Mouse (Mus musculus) embryonic facial prominence, embryonic 12.5 days (tissue): ENCODE measurements around the gene Dab2ip. TPM values are rescaled to one million over a fixed set of nuclear protein-coding genes. Genes with fewer than 3 reads are reported as not detected.

ENCODE experiments used
- ATAC-seq: fragments of 200-750 bp; cut with Nextera tagmentation; 2 replicates; pipeline ENCODE4 v1.8.0; 2017; ENCODE audit not compliant: insufficient number of reproducible peaks, insufficient read depth, low FRiP score, low TSS enrichment
- H3K27ac ChIP-seq: fragments of 300-500 bp; sonication (generic); 2 replicates; pipeline ENCODE4 v1.5.1; 2016; ENCODE audit warnings: mild to moderate bottlenecking
- H3K27me3 ChIP-seq: fragments of 300-500 bp; sonication (generic); 2 replicates; pipeline ENCODE4 v1.6.1; 2016; ENCODE audit warnings: mild to moderate bottlenecking, moderate library complexity
- H3K36me3 ChIP-seq: fragments of 300-500 bp; sonication (generic); 2 replicates; pipeline ENCODE4 v1.6.1; 2016; ENCODE audit warnings: mild to moderate bottlenecking
- H3K4me1 ChIP-seq: fragments of 300-500 bp; sonication (generic); 2 replicates; pipeline ENCODE4 v1.6.1; 2016
- H3K4me2 ChIP-seq: fragments of 300-500 bp; sonication (generic); replicated peaks from 2 replicates; pipeline ENCODE4 v1.6.1; 2016; ENCODE audit warnings: mild to moderate bottlenecking, moderate library complexity
- H3K4me3 ChIP-seq: fragments of 300-500 bp; sonication (generic); 2 replicates; pipeline ENCODE4 v1.5.1; 2016; ENCODE audit warnings: mild to moderate bottlenecking
- H3K9ac ChIP-seq: fragments of 300-500 bp; sonication (generic); 2 replicates; pipeline ENCODE4 v1.6.1; 2016; ENCODE audit warnings: mild to moderate bottlenecking, moderate library complexity
- H3K9me3 ChIP-seq: fragments of 300-500 bp; sonication (generic); 2 replicates; pipeline ENCODE4 v1.6.1; 2016; ENCODE audit warnings: mild to moderate bottlenecking, moderate library complexity
- WGBS: fragments of 180-500 bp; shearing (Covaris S2); methylation state at CpG from one replicate; pipeline ENCODE4 v1.1.7; 2016; 5-methylcytosine and 5-hydroxymethylcytosine counted together
- polyA plus RNA-seq: library from polyadenylated mRNA; unstranded; fragments of >200 nt; fragmentation: Nextera tagmentation; extraction: Ambion mirVana; gene quantifications from 2 replicates; pipeline ENCODE4 v1.2.1, GENCODE M21; 2016

Dab2ip gene
- polyA plus RNA-seq, 1 experiment from 2014 or later = 61.0 TPM

DNA sequence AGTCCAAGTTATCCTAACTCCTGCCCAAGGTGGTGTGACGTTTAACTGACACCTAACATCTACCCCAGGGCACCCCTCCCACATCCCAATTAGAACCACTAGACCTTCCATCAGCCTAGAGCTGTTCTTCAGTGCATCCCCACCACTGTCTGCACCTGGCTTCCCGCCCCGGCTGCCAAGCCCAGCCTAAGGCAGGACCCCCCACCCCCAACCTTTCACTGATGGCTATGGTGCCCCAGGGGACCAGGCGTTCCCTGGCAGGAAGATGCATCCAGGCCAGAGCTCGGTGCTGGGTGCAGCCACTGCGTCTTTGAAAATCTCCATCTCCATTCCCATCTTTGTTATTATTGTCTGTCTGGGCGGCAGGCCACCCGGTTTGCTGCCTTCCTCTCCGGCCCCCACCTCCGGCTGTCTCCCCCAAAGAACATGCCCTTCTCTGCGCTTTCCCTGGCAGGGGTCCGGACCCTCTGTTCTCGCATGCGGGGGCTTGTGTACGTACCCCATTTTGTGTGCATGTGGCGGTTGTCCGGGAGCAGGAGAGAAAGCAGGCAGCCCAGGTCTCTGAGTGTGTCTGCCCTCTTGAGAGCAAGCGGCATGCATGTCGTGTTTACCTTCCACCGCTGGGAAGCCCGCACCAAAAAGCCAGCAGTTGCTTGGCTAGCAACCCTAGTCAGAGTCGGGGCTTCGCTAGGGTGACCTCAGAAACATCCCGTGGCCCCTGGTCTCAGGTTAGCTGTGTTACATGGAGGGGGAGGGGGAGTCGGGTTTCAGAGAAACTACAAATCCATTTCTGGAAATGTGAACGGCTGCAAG, 104.9 kb downstream of the Dab2ip start:
- Histone ChIP-seq H3K27me3 (no peaks in the 10 kb centered on the region), H3K9me3 (no peaks in the 10 kb centered on the region), H3K36me3 (0 out of 2 replicates have a peak, but pooled peaks cover 11% of the 10 kb centered on the region), H3K27ac (peak overlapping the region; percentile 87), H3K4me2 (peak overlapping the region; percentile 92), H3K9ac (peak overlapping the region; percentile 92), H3K4me1 (peaks cover 53% of the 10 kb centered on the region), H3K4me3 (peak overlapping the region; percentile 81)
- ATAC-seq = no peak
- WGBS = 6% methylated on average over 26 of the region's 26 CpGs

DNA sequence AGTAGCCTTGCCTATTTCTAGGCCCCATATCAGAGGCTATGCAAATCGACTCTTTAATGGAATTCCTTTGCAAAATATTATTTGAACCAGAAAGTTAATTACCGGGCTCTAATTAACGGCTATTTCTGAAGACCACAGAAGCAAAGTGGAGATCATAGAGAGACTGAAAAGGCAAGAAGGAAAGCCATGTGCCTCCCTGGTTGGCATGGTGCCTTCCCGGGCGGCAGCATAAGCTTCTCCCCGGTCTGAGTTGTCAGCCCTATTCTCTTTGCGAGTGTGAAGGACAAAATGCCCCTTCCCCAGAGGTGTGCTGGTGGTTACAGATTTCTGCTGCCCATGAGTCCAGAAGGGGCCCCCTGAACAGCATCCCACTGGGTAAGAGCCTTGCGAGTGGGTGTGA, 109.7 kb downstream of the Dab2ip start:
- Histone ChIP-seq H3K4me1 (peaks cover 80% of the 10 kb centered on the region), H3K36me3 (0 out of 2 replicates have a peak, but pooled peaks cover 16% of the 10 kb centered on the region)
- WGBS = 83% methylated on average over 8 of the region's 8 CpGs

DNA sequence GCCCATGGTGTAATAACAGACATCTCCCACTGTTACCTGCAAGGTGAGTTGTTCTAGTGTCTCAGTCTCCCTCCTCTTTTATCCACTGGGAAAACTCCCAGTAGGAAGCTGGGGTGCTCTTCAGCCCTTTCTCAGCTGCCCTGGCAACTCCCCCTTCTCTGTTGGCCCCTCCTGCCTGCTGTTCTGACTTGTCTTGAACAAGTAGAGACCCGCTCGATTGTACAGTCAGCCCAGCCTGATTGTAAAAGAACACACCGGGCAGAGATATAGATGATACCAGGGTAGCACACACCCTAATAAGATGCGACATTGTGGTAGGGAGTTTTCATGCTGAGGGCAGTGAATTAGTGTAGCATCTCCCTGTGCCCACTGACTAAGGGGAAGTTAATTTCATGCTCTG, 111.2 kb downstream of the Dab2ip start:
- Histone ChIP-seq H3K4me1 (peaks cover 73% of the 10 kb centered on the region), H3K27me3 (no peaks in the 10 kb centered on the region), H3K27ac (no peak overlapping the region), H3K36me3 (peaks cover 21% of the 10 kb centered on the region; the same call in 1 of the 2 replicates), H3K9ac (no peak overlapping the region), H3K4me3 (no peak overlapping the region), H3K9me3 (no peaks in the 10 kb centered on the region), H3K4me2 (no peak overlapping the region)
- 63% methylated on average over 4 of the region's 4 CpGs for WGBS
- ATAC-seq = no peak

More for the DNA sequence above, 109.7 kb downstream of the Dab2ip start:
- no peaks in the 10 kb centered on the region for H3K27me3 ChIP-seq
- H3K9ac ChIP-seq = no peak overlapping the region
- H3K27ac ChIP-seq = no peak overlapping the region
- no peak overlapping the region for H3K4me3 ChIP-seq
- no peak for ATAC-seq
- no peak overlapping the region for H3K4me2 ChIP-seq
- H3K9me3 ChIP-seq = no peaks in the 10 kb centered on the region

DNA sequence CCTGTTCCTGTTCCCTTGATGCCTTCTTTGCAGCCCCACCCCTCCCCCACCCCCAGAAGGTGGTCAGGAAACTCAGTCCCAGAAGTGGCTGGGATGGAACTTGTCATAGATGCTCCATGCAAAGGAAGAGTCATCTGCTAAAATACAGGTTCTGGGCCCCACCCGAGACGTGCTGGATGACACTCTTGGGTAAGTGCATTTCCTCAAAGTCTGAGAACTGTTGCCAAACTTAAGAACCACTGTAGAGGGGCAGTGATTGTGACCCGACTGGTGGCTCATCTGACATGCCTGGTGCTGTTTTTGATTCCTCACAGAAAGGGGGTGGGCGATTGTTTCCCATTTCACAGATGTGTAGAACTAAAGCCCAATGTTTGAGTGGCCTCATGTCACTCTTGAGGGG, 111.7 kb downstream of the Dab2ip start:
- H3K9me3 ChIP-seq = no peaks in the 10 kb centered on the region
- no peak overlapping the region for H3K27ac ChIP-seq
- no peak overlapping the region for H3K9ac ChIP-seq
- H3K4me2 ChIP-seq = no peak overlapping the region
- peaks cover 73% of the 10 kb centered on the region for H3K4me1 ChIP-seq
- H3K36me3 ChIP-seq = peaks cover 21% of the 10 kb centered on the region; the same call in 1 of the 2 replicates
- 76% methylated on average over 4 of the region's 4 CpGs for WGBS
- H3K27me3 ChIP-seq = no peaks in the 10 kb centered on the region
- H3K4me3 ChIP-seq = no peak overlapping the region
- no peak for ATAC-seq

DNA sequence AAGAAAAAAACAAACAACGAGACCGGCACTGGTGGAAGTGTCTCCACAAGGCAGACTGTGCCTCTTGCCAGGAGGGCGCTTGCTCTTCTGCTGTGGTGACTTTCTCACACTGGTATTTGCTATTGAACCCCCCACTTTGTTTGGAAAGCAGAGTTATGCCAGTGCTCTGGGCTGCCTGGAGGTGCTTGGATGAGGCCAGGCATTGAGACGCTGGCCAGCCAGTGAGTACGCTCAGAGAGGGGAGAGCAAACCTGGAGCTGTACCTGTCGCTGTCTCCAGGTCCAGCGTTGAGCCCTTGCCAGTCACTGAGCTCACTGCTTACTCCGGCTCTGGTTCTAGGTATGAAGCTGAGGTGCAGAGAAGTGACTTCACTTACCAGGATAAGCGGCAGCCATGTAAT, 112.2 kb downstream of the Dab2ip start:
- H3K9me3 ChIP-seq = no peaks in the 10 kb centered on the region

DNA sequence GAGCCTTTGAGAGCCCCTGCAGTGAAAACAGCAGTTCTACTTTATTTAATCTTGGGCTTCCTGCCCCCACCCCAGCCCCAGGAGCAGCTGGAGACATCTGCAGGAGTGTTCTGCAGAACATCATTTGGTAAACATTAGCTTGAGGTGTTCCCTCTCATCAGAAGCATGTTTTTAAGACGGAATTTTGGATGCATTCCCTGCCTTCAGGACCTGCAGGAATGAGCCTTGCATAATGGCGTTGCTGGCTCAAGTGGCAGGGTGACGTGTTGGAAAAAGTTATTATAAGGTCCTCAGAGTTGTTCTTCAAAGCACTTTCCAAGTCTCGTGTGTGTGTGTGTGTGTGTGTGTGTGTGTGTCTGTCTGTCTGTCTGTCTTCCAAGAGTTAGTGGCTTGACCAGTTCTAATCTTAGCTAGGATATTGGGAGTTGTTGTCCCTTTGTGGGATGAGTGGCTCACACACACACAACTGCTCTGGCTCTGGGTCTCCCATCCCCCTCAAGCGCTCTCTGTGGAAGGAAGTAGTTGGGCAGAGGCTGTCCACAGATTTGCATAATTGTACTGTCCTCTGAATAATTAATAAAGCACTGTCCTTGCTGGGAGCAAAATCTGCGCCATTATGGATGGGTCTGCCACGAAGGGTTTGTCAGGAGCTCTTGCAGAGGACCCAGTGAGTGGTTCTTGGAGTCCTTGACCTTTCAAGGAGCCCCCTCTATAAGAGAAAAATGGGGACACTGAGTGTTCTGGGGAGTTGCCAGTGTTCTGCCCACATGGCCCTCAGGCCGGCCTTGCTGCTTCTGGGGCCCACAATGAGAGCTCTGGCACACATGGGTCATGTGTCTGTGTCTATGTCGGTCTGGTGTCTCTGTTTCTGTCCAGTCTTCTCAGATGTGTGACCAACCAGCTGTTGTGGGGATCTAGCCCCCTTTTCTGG, 114.2 kb downstream of the Dab2ip start:
- H3K4me1 ChIP-seq = peaks cover 90% of the 10 kb centered on the region
- peak overlapping the region; percentile 73 for H3K27ac ChIP-seq
- peaks cover 15% of the 10 kb centered on the region; the same call in 1 of the 2 replicates for H3K36me3 ChIP-seq
- no peak for ATAC-seq
- WGBS = 57% methylated on average over 9 of the region's 9 CpGs
- H3K9me3 ChIP-seq = no peaks in the 10 kb centered on the region
- H3K27me3 ChIP-seq = no peaks in the 10 kb centered on the region
- no peak overlapping the region for H3K4me3 ChIP-seq
- no peak overlapping the region for H3K4me2 ChIP-seq
- H3K9ac ChIP-seq = no peak overlapping the region

More for the DNA sequence above, 112.2 kb downstream of the Dab2ip start:
- H3K36me3 ChIP-seq = peaks cover 18% of the 10 kb centered on the region; the same call in 1 of the 2 replicates
- no peak overlapping the region for H3K4me3 ChIP-seq
- peaks cover 74% of the 10 kb centered on the region for H3K4me1 ChIP-seq
- no peak overlapping the region for H3K9ac ChIP-seq
- no peak overlapping the region for H3K27ac ChIP-seq
- ATAC-seq = no peak
- 84% methylated on average over 9 of the region's 9 CpGs for WGBS
- H3K4me2 ChIP-seq = no peak overlapping the region
- H3K27me3 ChIP-seq = no peaks in the 10 kb centered on the region

DNA sequence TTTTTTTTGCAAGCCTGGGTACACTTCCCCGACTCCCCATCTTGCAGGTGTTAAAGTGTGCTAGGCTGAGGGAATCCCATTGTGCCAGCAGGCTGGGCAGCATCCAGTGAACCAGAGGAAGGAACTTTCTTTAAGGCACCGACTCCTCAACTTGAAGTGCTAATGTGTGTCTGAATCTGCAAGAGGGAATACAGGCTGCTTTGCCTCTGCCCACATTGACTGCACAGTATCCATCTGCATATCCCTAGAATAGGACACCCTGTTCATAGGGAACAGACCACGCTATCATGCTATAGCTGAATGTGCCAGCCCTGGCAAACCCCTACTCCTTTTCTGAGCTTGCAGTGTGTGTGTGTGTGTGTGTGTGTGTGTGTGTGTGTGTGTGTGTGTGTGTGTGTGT, 115.1 kb downstream of the Dab2ip start:
- no peaks in the 10 kb centered on the region for H3K9me3 ChIP-seq
- no peak overlapping the region for H3K4me3 ChIP-seq
- no peaks in the 10 kb centered on the region for H3K27me3 ChIP-seq
- H3K36me3 ChIP-seq = peaks cover 9% of the 10 kb centered on the region; the same call in 1 of the 2 replicates
- peaks cover 92% of the 10 kb centered on the region for H3K4me1 ChIP-seq
- H3K4me2 ChIP-seq = no peak overlapping the region
- ATAC-seq = no peak
- no peak overlapping the region for H3K9ac ChIP-seq
- H3K27ac ChIP-seq = no peak overlapping the region
- 82% methylated on average over 3 of the region's 3 CpGs for WGBS

DNA sequence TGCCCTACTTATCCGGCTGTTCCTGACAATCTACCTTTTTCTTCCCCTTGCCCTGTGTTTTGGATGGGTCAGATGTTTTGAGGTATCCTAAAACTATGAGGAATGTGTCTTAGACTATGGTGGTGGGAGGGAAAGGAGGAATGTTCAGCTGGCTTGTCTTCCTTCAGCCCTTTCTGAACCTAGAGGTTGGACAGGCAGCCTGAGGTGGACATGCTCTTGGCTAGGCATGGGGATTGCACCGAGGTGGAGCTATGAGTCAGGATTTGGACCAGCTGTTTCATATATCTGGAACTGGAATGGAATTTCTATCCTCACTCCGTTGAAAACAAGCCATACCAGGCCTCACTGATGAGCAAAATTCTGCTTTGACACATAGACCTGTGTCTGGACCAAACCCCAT, 115.9 kb downstream of the Dab2ip start:
- Histone ChIP-seq H3K27me3 (no peaks in the 10 kb centered on the region), H3K36me3 (peaks cover 5% of the 10 kb centered on the region; the same call in 1 of the 2 replicates), H3K4me2 (no peak overlapping the region), H3K9me3 (no peaks in the 10 kb centered on the region), H3K27ac (no peak overlapping the region), H3K4me1 (peaks cover 92% of the 10 kb centered on the region), H3K9ac (no peak overlapping the region), H3K4me3 (no peak overlapping the region)
- 50% methylated on average over 3 of the region's 3 CpGs for WGBS
- no peak for ATAC-seq

DNA sequence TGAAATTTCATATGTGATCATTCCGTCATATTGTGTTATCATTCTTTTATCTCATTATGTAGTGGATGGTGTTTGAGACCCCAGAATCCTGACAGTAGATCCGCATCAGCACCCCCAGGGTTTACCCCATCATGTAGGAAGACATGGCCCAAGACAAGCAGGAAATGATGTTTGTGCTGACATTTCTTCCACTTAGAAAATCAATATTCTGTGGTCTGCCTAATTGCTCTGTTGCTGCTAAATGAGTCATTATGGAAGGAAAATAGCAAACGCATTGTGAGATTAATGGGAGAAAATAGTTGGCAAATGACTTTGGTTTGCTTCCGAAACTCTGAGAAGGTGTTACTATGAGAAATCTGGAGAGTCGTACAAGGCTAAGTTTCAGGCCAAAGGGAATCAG, 116.4 kb downstream of the Dab2ip start:
- Histone ChIP-seq H3K4me3 (no peak overlapping the region), H3K27me3 (no peaks in the 10 kb centered on the region), H3K9me3 (no peaks in the 10 kb centered on the region), H3K36me3 (peaks cover 5% of the 10 kb centered on the region; the same call in 1 of the 2 replicates), H3K27ac (no peak overlapping the region), H3K4me1 (peaks cover 92% of the 10 kb centered on the region), H3K9ac (no peak overlapping the region), H3K4me2 (no peak overlapping the region)
- ATAC-seq = no peak
- 88% methylated on average over 5 of the region's 5 CpGs for WGBS

DNA sequence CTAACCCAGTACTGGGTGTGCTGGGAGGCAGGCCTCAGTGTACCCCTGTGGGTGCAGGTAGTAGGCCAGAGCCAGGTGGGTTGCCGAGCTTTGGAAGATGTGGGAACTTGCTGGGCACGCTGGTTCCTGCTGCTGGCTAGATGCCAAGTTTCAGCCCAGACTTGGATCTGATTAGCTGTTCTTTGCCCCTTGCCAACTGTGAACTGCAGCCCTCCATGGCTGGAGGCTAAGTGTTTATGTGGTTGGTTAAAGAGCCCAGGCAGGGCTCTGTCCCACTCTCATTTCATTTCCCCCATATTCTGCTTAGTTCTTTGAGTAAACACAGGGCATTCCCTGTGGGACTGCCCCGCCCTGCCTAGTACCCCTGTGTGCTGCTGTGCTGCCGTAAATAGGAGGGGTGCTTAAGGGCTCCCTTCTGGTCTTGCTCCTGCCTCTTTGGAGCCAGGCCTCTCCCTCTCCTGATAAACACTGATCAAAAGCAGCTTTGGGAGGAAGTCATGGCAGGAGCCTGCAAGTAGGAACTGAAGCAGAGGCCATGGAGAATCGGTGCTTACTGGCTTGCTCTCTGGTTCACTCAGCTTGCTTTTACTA, 118.1 kb downstream of the Dab2ip start:
- H3K27ac ChIP-seq = peak overlapping the region; percentile 81
- WGBS = 32% methylated on average over 5 of the region's 5 CpGs

DNA sequence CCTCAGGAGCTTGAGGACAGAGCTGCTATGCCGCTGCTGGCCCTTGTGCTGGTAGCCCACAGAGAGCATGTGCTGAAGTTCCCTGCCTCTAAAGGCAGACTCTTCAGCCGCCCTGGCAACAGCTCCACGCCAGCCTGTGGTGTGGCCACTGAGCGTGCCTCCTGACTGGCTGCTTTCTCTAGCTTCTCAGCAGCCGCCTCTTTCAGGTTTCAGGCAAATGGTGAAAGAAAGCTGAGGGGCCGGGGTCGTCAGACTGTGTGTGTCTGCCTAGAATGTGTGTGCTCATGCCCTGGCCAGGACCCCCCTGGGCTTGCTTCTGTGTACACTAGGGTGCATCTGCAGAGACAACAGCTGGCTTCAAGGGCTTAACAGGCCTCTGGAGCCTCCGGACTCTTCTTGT, 119.8 kb downstream of the Dab2ip start:
- H3K27ac ChIP-seq = peak overlapping the region; percentile 81
- H3K4me1 ChIP-seq = peaks cover 92% of the 10 kb centered on the region
- 0 out of 2 replicates have a peak, but pooled peaks have one; percentile 17 for ATAC-seq
- H3K4me3 ChIP-seq = no peak overlapping the region
- H3K9me3 ChIP-seq = no peaks in the 10 kb centered on the region
- H3K36me3 ChIP-seq = peaks cover 5% of the 10 kb centered on the region; the same call in 1 of the 2 replicates
- no peaks in the 10 kb centered on the region for H3K27me3 ChIP-seq
- peak overlapping the region; percentile 21; the same call in 1 of the 2 replicates for H3K4me2 ChIP-seq
- no peak overlapping the region; the same call in 1 of the 2 replicates for H3K9ac ChIP-seq
- 21% methylated on average over 8 of the region's 8 CpGs for WGBS

More for the DNA sequence above, 118.1 kb downstream of the Dab2ip start:
- 0 out of 2 replicates have a peak overlapping the region, but pooled peaks have one; percentile 9 for H3K4me2 ChIP-seq
- peak; percentile 29; the same call in 1 of the 2 replicates for ATAC-seq
- H3K4me3 ChIP-seq = no peak overlapping the region
- no peaks in the 10 kb centered on the region for H3K9me3 ChIP-seq
- peaks cover 92% of the 10 kb centered on the region for H3K4me1 ChIP-seq
- H3K9ac ChIP-seq = no peak overlapping the region
- H3K36me3 ChIP-seq = peaks cover 5% of the 10 kb centered on the region; the same call in 1 of the 2 replicates
- no peaks in the 10 kb centered on the region for H3K27me3 ChIP-seq
